Mouse (Mus musculus): ENCODE data around the gene Gm10337. TPM values are rescaled to one million over a fixed set of nuclear protein-coding genes. Genes with fewer than 3 reads are reported as not detected.

Gm10337 gene
- polyA plus RNA-seq, 1 experiment = not detected

- no peak for DNase-seq (ENCODE audit: extremely low spot score in 1 of 2, low spot score in 1 of 2)
Observed at GRCm38 (mm10) chr15:102499370-102499769, 4.2 kb upstream of the Gm10337 start.

DNA sequence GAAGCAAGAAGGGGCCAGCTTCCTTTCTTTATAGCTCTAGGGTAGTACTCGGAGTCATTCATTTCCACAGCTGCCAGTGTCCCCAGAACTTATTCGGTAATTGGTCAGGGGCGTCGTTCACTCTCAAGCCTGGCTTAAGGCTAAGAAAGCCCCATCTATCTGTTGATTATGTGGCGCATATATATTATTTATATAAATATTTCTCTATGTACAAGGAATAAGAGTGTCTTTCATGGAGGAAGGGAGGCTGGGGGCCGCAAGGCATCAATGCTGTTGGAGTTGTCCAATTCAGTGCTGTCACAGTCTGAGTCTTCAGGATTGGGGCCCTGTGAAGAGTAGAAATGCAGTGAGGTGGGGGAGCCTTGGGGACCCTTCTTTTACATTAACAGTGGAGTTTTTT is 3.7 kb upstream of the Gm10337 start:
- no peak for DNase-seq (ENCODE audit: extremely low spot score in 1 of 2, low spot score in 1 of 2)

DNA sequence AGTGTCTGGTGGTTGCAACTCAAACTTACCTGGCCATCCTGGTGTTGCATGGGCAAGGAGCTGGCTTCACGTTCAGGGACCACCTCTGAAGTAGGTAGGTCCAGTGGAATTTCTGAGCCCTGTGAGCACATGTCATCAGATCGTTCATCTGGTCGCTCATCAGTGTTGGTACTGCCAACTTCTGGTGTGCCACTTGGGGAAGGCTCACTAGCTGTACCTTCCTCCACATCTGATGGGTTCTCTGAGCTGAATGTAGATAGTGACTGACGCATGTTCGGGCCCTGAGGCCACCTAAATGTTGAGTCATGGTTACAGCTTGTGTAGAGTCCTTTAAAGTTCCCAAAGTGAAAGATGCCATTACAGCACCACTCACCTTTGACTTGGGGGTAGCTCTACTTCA is 3.0 kb upstream of the Gm10337 start:
- DNase-seq (ENCODE audit: extremely low spot score in 1 of 2, low spot score in 1 of 2) = no peak

DNA sequence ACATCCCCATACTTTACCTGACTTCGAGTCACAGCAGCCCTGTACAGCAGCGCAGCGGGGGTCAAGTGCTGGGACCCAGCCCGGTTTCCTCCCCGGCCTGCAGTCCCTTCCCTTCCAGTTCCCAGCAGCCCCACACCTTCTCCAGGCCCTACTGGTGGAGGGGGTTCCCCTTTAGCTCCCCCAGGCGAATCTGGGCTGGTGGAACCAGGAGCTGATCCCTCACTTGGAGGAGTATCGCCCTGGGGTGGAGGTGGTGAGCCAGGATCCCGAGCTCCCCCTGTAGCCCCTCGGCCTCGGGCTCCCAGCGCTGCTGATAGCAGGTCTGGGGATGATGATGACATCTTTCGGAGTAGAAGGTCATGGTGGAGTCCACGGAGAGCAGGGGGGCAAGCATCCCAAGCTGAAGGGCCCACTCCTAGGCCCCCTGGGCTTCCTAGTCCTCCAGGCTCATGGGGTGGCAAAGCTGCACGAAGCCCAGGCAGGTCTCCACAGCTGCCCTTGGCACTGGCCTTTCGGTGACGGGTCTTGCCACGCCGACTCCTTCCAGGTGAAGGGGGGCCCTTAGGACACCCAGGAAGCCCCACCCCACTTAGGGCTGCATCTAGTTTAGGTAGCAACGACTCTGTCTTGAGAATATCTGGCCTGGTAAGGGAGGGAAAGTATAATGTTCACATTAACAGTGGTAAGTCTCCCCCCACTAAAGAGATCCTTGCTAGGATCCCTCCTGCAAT is 2.3 kb upstream of the Gm10337 start:
- no peak for DNase-seq (ENCODE audit: extremely low spot score in 1 of 2, low spot score in 1 of 2)

- DNase-seq (ENCODE audit: extremely low spot score in 1 of 2, low spot score in 1 of 2) = no peak
Observed at GRCm38 (mm10) chr15:102502254-102502840, 1.2 kb upstream of the Gm10337 start.

GRCm38 (mm10) chr15:102503924-102504782 is 631 bp downstream of the Gm10337 start:
- DNase-seq (ENCODE audit: extremely low spot score in 1 of 2, low spot score in 1 of 2) = no peak

- no peak for DNase-seq (ENCODE audit: extremely low spot score in 1 of 2, low spot score in 1 of 2)
Observed at GRCm38 (mm10) chr15:102505073-102505769, 1.7 kb downstream of the Gm10337 start.

GRCm38 (mm10) chr15:102505770-102506463 is 2.4 kb downstream of the Gm10337 start:
- no peak for DNase-seq (ENCODE audit: extremely low spot score in 1 of 2, low spot score in 1 of 2)

GRCm38 (mm10) chr15:102506464-102506830 is 2.9 kb downstream of the Gm10337 start:
- DNase-seq (ENCODE audit: extremely low spot score in 1 of 2, low spot score in 1 of 2) = no peak

- DNase-seq (ENCODE audit: extremely low spot score in 1 of 2, low spot score in 1 of 2) = no peak
Observed at GRCm38 (mm10) chr15:102506864-102507263, 3.3 kb downstream of the Gm10337 start.

GRCm38 (mm10) chr15:102507561-102507960 is 4.0 kb downstream of the Gm10337 start:
- no peak for DNase-seq (ENCODE audit: extremely low spot score in 1 of 2, low spot score in 1 of 2)

DNA sequence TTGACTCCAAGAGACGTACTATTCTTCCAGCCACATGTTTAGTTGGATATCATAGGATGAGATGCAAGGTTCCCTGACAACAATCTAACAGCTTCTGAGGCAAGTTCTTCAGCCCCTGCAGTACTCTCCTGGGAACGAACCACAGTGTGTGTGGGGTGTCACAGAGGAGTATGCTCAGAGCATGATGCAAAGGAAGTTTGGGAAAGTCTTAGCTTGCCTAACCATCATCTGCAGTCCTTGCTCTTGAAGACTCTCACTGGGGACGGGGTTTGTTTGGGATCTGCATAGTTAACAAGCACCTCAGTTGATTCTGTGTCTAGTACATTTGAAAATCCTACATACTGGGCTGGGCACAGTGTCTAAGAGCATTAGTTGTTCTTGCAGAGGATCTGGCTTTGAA is 4.8 kb downstream of the Gm10337 start:
- DNase-seq (ENCODE audit: extremely low spot score in 1 of 2, low spot score in 1 of 2) = no peak

GRCm38 (mm10) chr15:102510110-102510509 is 6.6 kb downstream of the Gm10337 start:
- DNase-seq (ENCODE audit: extremely low spot score in 1 of 2, low spot score in 1 of 2) = no peak

- DNase-seq (ENCODE audit: extremely low spot score in 1 of 2, low spot score in 1 of 2) = peak; percentile 74 to 85
Observed at GRCm38 (mm10) chr15:102510590-102511284, 7.2 kb downstream of the Gm10337 start.

DNA sequence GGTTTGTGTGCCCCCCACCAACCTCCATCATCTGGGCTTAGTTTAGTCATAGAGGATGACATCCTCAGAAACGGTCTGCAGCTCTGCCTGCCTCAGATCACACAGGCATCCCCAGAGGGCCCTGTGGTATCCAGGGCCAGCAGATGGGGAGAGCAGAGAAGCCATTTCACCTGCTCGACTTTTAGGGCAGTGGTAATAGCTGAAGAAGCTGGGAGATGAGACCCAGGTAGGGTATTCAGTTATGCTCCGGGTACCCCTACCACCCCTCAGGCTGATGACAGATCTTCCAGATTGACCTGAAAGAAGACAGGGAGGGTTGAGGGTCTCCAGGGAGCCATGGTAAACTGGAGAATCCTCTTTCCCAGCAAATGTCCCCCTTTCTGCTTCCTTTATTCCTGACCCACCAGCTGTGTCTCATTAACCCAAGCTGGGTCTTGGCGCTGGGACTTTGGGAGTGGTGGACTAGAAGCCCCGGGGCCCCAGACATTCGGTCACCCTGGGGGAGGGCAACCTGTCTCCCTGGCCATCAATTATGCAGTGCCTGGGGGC is 7.8 kb downstream of the Gm10337 start:
- no peak for DNase-seq (ENCODE audit: extremely low spot score in 1 of 2, low spot score in 1 of 2)

GRCm38 (mm10) chr15:102512010-102512409 is 8.5 kb downstream of the Gm10337 start:
- no peak for DNase-seq (ENCODE audit: extremely low spot score in 1 of 2, low spot score in 1 of 2)

DNA sequence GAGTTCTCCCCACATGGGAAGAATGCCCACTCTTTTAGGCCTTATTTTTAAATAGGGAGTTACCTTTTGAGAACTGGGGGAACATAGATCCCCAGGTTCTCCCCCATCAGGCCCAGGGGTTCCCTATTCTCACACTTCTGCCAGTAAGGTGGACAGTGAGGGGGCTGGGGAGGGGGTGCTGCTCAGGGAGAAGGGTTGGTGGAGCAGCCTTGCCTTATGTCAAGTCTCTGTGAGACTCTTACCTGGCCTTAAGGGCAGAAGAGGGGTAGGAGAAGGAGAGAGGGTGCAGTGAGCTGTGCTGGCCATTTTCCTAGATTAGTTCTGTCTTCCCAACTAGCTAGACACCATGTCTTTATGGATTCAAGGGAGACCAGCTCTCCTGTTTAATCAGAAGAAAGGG is 8.9 kb downstream of the Gm10337 start:
- DNase-seq (ENCODE audit: extremely low spot score in 1 of 2, low spot score in 1 of 2) = no peak

- no peak for DNase-seq (ENCODE audit: extremely low spot score in 1 of 2, low spot score in 1 of 2)
Observed at GRCm38 (mm10) chr15:102513004-102513403, 9.5 kb downstream of the Gm10337 start.

DNA sequence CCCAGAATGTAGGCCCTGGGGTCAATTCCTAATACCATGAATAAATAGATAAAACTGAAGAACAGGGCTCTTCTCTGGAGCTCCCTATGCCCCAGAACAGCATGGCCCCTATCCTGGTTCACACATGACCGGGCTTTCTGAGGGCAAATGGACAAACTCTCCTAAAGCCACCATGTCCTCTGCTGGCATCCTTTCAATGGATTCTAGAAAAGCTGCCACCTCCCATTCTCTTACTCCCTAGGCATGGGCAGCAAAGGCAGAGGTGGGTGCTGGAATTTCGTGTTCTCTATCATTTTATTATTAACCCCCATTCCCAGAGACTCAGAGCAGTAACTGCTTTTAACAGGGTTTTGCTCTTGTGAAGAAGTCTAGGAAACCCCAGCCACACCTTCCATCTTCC is 11.7 kb downstream of the Gm10337 start:
- no peak for DNase-seq (ENCODE audit: extremely low spot score in 1 of 2, low spot score in 1 of 2)

Data from frontal cortex, adult 2 months (tissue).